19 mouse cellular contexts compared by ENCODE assay signal in genomic region chr13:74314616-74315015, GRCm38 (mm10). TPM values are rescaled to one million over a fixed set of nuclear protein-coding genes. Genes with fewer than 3 reads are reported as not detected.
"Had no signal": no experiment of that assay in that cellular context is flagged by ENCODE, and none has a peak within 500 bp of the region (broad histone marks: within the 10 kb centered on the region; RNA-seq: fewer than 3 reads in every experiment).

No protein-coding gene starts in this region.

- H3K9me3 ChIP-seq: neural tube, embryonic 15.5 days; stomach, embryonic 15.5 days had no signal

- H3K9ac ChIP-seq: neural tube, embryonic 15.5 days; stomach, embryonic 15.5 days had no signal

- H3K4me3 ChIP-seq: neural tube, embryonic 15.5 days; stomach, embryonic 15.5 days had no signal

- H3K27me3 ChIP-seq: neural tube, embryonic 15.5 days; stomach, embryonic 15.5 days had no signal

- H3K4me2 ChIP-seq: neural tube, embryonic 15.5 days; stomach, embryonic 15.5 days had no signal

- H3K27ac ChIP-seq: neural tube, embryonic 15.5 days; stomach, embryonic 15.5 days; stomach, postnatal 0 days had no signal

- DNase-seq: retina, postnatal 1 day; right cerebral cortex, adult 18-20 months; right cerebral cortex, postnatal 14 days; right cerebral cortex, postnatal 25 days; right cerebral cortex, postnatal 4 days; spleen, adult 18-20 months; thymus, adult 18-20 months; thymus, adult 2 months; thymus, postnatal 14 days; thymus, postnatal 25 days; thymus, postnatal 36 days; thymus, postnatal 4 days had no signal

RNA-seq across cellular contexts. Expression of gene Lrrc14b, which starts 49.2 kb away (rescaled TPM):
- polyA plus RNA-seq: neural tube, embryonic 14.5 days; neural tube, embryonic 15.5 days; stomach, embryonic 14.5 days; stomach, embryonic 15.5 days; stomach, embryonic 16.5 days; stomach, postnatal 0 days; thymus, postnatal 0 days had no signal
